Mouse (Mus musculus) CH12.LX (cell line): ENCODE results near the gene Nlrp9c. TPM values are rescaled to one million over a fixed set of nuclear protein-coding genes. Genes with fewer than 3 reads are reported as not detected.
"Not testable (repeated sequence)": the region's sequence is repeated elsewhere in the genome, so short reads cannot be mapped to it uniquely, and the experiment has no call there.

Source experiments
- DNase-seq: peaks from one replicate; pipeline ENCODE4 v3.0.0-alpha.2; 2013; ENCODE audit errors: extremely low read depth
- H3K27ac ChIP-seq: 2 replicates; pipeline ENCODE4 v1.5.1; 2012; ENCODE audit warnings: low read depth, mild to moderate bottlenecking, control low read depth, moderate library complexity; ENCODE audit not compliant: insufficient read depth
- H3K27me3 ChIP-seq: replicated peaks from 2 replicates; pipeline ENCODE3; 2012; ENCODE audit warnings: inconsistent platforms
- H3K36me3 ChIP-seq, 2 experiments: replicated peaks in 1 of 2; 2 replicates each; pipeline versions ENCODE3 to v1.6.1; 2012; ENCODE audit warnings: inconsistent platforms in 1 of 2, low read length in 1 of 2, mild to moderate bottlenecking in 1 of 2, mixed read lengths in 1 of 2, moderate library complexity in 1 of 2; ENCODE audit not compliant: control insufficient read depth in 1 of 2, insufficient read depth in 1 of 2
- H3K4me1 ChIP-seq, 2 experiments: 2 replicates each; pipeline ENCODE4 v1.6.1; 2012; ENCODE audit warnings: inconsistent platforms in 1 of 2, moderate library complexity in 1 of 2; ENCODE audit not compliant: insufficient read depth in 2 of 2, control insufficient read depth in 1 of 2
- H3K4me2 ChIP-seq: 2 replicates; pipeline ENCODE4 v1.6.1; 2012; ENCODE audit warnings: low read depth, mild to moderate bottlenecking, control low read depth; ENCODE audit not compliant: poor library complexity, insufficient read depth, severe bottlenecking
- H3K4me3 ChIP-seq, 3 experiments: fragments of 150-350 bp in 1 of 3; sonication (generic) in 1 of 3; replicated peaks in 1 of 3; 2 replicates each; pipeline versions ENCODE3 to v1.5.1; 2011 to 2012; ENCODE audit warnings: low read depth in 2 of 3, low read length in 2 of 3, mild to moderate bottlenecking in 2 of 3, moderate library complexity in 2 of 3, control low read depth in 1 of 3, improper control_type of control experiment in 1 of 3, inconsistent platforms in 1 of 3, mixed read lengths in 1 of 3; ENCODE audit not compliant: poor library complexity in 1 of 3
- H3K79me2 ChIP-seq: replicated peaks from 2 replicates; pipeline ENCODE4 v1.6.1; 2012; ENCODE audit warnings: mild to moderate bottlenecking, moderate library complexity; ENCODE audit not compliant: control insufficient read depth, poor library complexity, insufficient read depth, severe bottlenecking; ENCODE audit errors: extremely low read depth
- H3K9ac ChIP-seq: 2 replicates; pipeline ENCODE4 v1.6.1; 2012; ENCODE audit warnings: low read depth, mild to moderate bottlenecking, control low read depth, moderate library complexity; ENCODE audit not compliant: insufficient read depth
- H3K9me3 ChIP-seq: replicated peaks from 2 replicates; pipeline ENCODE3; 2012; ENCODE audit warnings: low read length, inconsistent platforms, mixed read lengths
- BHLHE40 ChIP-seq: IDR thresholded peaks from 2 replicates; pipeline ENCODE4 v1.6.1; 2011; ENCODE audit warnings: mild to moderate bottlenecking, low read depth, low read length, improper control_type of control experiment
- E2F4 ChIP-seq: IDR thresholded peaks from 2 replicates; pipeline ENCODE4 v1.6.1; 2011; ENCODE audit warnings: low read depth, low read length, improper control_type of control experiment; ENCODE audit not compliant: insufficient replicate concordance
- ETS1 ChIP-seq: conservative IDR thresholded peaks from 2 replicates; pipeline ENCODE4 v1.6.1; 2012; ENCODE audit warnings: low read depth, mild to moderate bottlenecking, inconsistent platforms, low read length, improper control_type of control experiment, moderate library complexity
- IRF4 ChIP-seq: IDR thresholded peaks from 2 replicates; pipeline ENCODE4 v1.6.1; 2014; ENCODE audit warnings: low read depth, mild to moderate bottlenecking, inconsistent platforms, low read length, improper control_type of control experiment
- JUND ChIP-seq: conservative IDR thresholded peaks from 2 replicates; pipeline ENCODE4 v1.6.1; 2011; ENCODE audit warnings: low read depth, low read length, improper control_type of control experiment
- KAT2A ChIP-seq: IDR thresholded peaks from 2 replicates; pipeline ENCODE4 v1.6.1; 2012; ENCODE audit warnings: low read length, improper control_type of control experiment, inconsistent platforms; ENCODE audit not compliant: insufficient replicate concordance
- POLR2AphosphoS2 ChIP-seq: IDR thresholded peaks from 2 replicates; pipeline ENCODE4 v1.6.1; 2011; ENCODE audit warnings: low read depth, low read length, improper control_type of control experiment
- RCOR1 ChIP-seq: conservative IDR thresholded peaks from 2 replicates; pipeline ENCODE4 v1.6.1; 2012; ENCODE audit warnings: low read depth, mild to moderate bottlenecking, inconsistent platforms, low read length, improper control_type of control experiment
- SMC3 ChIP-seq: IDR thresholded peaks from 2 replicates; pipeline ENCODE4 v1.6.1; 2011; ENCODE audit warnings: low read depth, low read length, improper control_type of control experiment
- TBP ChIP-seq: conservative IDR thresholded peaks from 2 replicates; pipeline ENCODE4 v1.6.1; 2011; ENCODE audit warnings: low read depth, low read length, improper control_type of control experiment
- TCF12 ChIP-seq: IDR thresholded peaks from 2 replicates; pipeline ENCODE4 v1.6.1; 2014; ENCODE audit warnings: low read depth, mild to moderate bottlenecking, inconsistent platforms, low read length, improper control_type of control experiment
- USF1 ChIP-seq: IDR thresholded peaks from 2 replicates; pipeline ENCODE4 v1.6.1; 2014; ENCODE audit warnings: low read depth, mild to moderate bottlenecking, inconsistent platforms, low read length, improper control_type of control experiment
- ZC3H11A ChIP-seq: IDR thresholded peaks from 2 replicates; pipeline ENCODE4 v1.6.1; 2012; ENCODE audit warnings: low read depth, mild to moderate bottlenecking, inconsistent platforms, low read length, improper control_type of control experiment
- ZMIZ1 ChIP-seq: IDR thresholded peaks from 2 replicates; pipeline ENCODE4 v1.6.1; 2012; ENCODE audit warnings: low read depth, mild to moderate bottlenecking, inconsistent platforms, low read length, improper control_type of control experiment
- ZNF384 ChIP-seq: IDR thresholded peaks from 2 replicates; pipeline ENCODE4 v1.6.1; 2012; ENCODE audit warnings: low read depth, low read length, improper control_type of control experiment, inconsistent platforms
- dilution Hi-C: fragments of 300-500 bp; cut with MboI; formaldehyde crosslinking; loops from 2 replicates; pipeline ENCODE4 v1.14.3; 2020; ENCODE audit warnings: low sequenced_read_pairs; ENCODE audit not compliant: extremely low pct_unique_long_range_greater_than_20kb, extremely low pct_ligation_motif_present
- in situ Hi-C: fragments of 300-500 bp; cut with MboI; formaldehyde crosslinking; loops from 3 replicates; pipeline ENCODE4 v1.14.3; 2019; ENCODE audit warnings: low sequenced_read_pairs, low pct_ligation_motif_present, low pct_unique_long_range_greater_than_20kb, mixed read lengths
- polyA plus RNA-seq: library from polyadenylated mRNA; unstranded; fragments of >175 nt; gene quantifications from 2 replicates; pipeline ENCODE4 v1.2.1, GENCODE M21; 2012; ENCODE audit warnings: low read depth; ENCODE audit not compliant: insufficient read length
- total RNA-seq, 2 experiments: library from RNA; depleted of rRNA; stranded (reverse); fragments of 300-350 nt in 1 of 2; fragments of >200 nt in 1 of 2; gene quantifications; 2 replicates each; pipeline ENCODE4 v1.2.3; 2012 to 2014

Gene Nlrp9c
- total and polyA plus RNA-seq, 3 experiments = not detected

DNA sequence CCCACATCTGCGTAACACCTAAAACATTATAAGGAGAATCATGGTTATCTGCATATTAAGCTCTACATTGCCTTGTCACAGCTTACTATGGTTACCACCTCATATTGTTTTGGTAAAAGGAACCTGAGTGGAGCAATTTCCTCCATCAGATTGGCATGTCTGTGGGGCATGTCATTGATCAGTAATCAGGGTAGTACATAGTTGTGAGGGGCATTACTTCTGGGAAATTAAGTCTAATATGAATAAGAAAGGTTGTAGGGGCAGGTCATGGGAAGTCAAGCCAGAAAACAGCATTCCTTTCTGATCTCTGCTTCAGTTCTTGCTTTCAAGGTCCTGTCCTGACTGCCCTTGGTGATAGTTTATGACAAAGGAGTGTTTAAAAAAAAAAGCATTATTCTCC is 22.7 kb downstream of the Nlrp9c start:
- dilution Hi-C loops = no loop called here
- peaks cover 3% of the 10 kb centered on the region for H3K27me3 ChIP-seq
- no peak for TF ChIP-seq POLR2AphosphoS2
- no peak for TF ChIP-seq KAT2A
- no peak for TF ChIP-seq IRF4
- no peak for TF ChIP-seq USF1
- no peak for TF ChIP-seq RCOR1
- no peak for TF ChIP-seq TCF12
- no peak for TF ChIP-seq SMC3
- TF ChIP-seq E2F4 = no peak
- no peak for TF ChIP-seq ZNF384
- no peak for TF ChIP-seq JUND
- no peak for TF ChIP-seq TBP
- no peak for TF ChIP-seq BHLHE40
- TF ChIP-seq ZMIZ1 = no peak
- TF ChIP-seq ZC3H11A = no peak
- no peak for TF ChIP-seq ETS1
- H3K36me3 ChIP-seq = no peaks in the 10 kb centered on the region
- H3K4me1 ChIP-seq = no peaks in the 10 kb centered on the region
- DNase-seq = no peak
- no peak overlapping the region for H3K27ac ChIP-seq
- in situ Hi-C loops = no loop called here
- H3K79me2 ChIP-seq = no peaks in the 10 kb centered on the region
- H3K4me2 ChIP-seq = no peak overlapping the region
- H3K4me3 ChIP-seq = no peak overlapping the region
- no peaks in the 10 kb centered on the region for H3K9me3 ChIP-seq
- no peak overlapping the region for H3K9ac ChIP-seq

GRCm38 (mm10) chr7:26373221-26373620 is 30.3 kb downstream of the Nlrp9c start:
- H3K9me3 ChIP-seq, DNase-seq, in situ Hi-C loops, dilution Hi-C loops, H3K4me3 ChIP-seq, H3K27ac ChIP-seq, H3K79me2 ChIP-seq, H3K27me3 ChIP-seq, H3K4me2 ChIP-seq, H3K4me1 ChIP-seq, H3K36me3 ChIP-seq, H3K9ac ChIP-seq: not testable (repeated sequence)

GRCm38 (mm10) chr7:26356719-26357118 is 46.8 kb downstream of the Nlrp9c start:
- H3K4me2 ChIP-seq, in situ Hi-C loops, H3K79me2 ChIP-seq, H3K36me3 ChIP-seq, dilution Hi-C loops, H3K27ac ChIP-seq, DNase-seq, H3K9me3 ChIP-seq, H3K9ac ChIP-seq, H3K4me3 ChIP-seq, H3K4me1 ChIP-seq, H3K27me3 ChIP-seq: not testable (repeated sequence)

DNA sequence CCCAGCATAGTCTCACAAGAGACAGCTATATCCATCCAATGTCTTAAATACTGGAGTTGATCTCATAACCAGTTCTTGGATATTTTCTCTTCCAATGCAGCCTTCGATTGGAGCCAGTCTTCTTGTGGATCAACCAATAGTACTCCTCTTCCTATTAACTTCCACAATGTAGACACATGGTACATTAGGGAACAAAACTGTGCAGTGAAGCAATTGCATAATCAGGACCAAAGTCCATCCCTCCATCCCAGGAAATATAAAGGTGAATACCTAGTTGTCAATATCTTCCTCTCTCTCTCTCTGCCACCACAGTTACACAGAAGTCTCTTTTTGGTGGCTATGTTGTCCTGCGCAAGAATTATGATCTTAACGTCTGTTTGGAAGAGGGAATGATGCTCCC is 51.2 kb downstream of the Nlrp9c start:
- H3K79me2 ChIP-seq, H3K27ac ChIP-seq, H3K4me3 ChIP-seq, H3K36me3 ChIP-seq, H3K4me2 ChIP-seq, dilution Hi-C loops, H3K4me1 ChIP-seq, in situ Hi-C loops, H3K27me3 ChIP-seq, H3K9ac ChIP-seq, DNase-seq, H3K9me3 ChIP-seq: not testable (repeated sequence)

- H3K4me3 ChIP-seq, H3K79me2 ChIP-seq, DNase-seq, H3K4me2 ChIP-seq, H3K36me3 ChIP-seq, in situ Hi-C loops, H3K27ac ChIP-seq, dilution Hi-C loops, H3K9ac ChIP-seq, H3K27me3 ChIP-seq, H3K4me1 ChIP-seq, H3K9me3 ChIP-seq: not testable (repeated sequence)
Observed at GRCm38 (mm10) chr7:26350177-26350576, 53.3 kb downstream of the Nlrp9c start.
